Mouse (Mus musculus) gonadal fat pad, adult 2 months (tissue): ENCODE measurements around the gene Tmem203. TPM values are rescaled to one million over a fixed set of nuclear protein-coding genes. Genes with fewer than 3 reads are reported as not detected.

Source experiments
- DNase-seq: peaks from one replicate; pipeline ENCODE4 v3.0.0-alpha.2; 2012; ENCODE audit warnings: low read depth
- polyA plus RNA-seq: library from polyadenylated mRNA; depleted of rRNA; stranded (reverse); fragments of >200 nt; gene quantifications from 2 replicates; pipeline ENCODE4 v1.2.3, GENCODE M21; 2012

The Tmem203 gene
- polyA plus RNA-seq, 1 experiment: 63.3 TPM

- no peak for DNase-seq
Measured at GRCm38 (mm10) chr2:25263623-25264285, 8.5 kb downstream of the Tmem203 start.

- DNase-seq: no peak
Measured at GRCm38 (mm10) chr2:25264286-25264660, 9.0 kb downstream of the Tmem203 start.

GRCm38 (mm10) chr2:25264851-25265250 is 9.6 kb downstream of the Tmem203 start:
- no peak for DNase-seq

GRCm38 (mm10) chr2:25265897-25266656 is 10.8 kb downstream of the Tmem203 start:
- DNase-seq: no peak

GRCm38 (mm10) chr2:25266720-25267119 is 11.5 kb downstream of the Tmem203 start:
- no peak for DNase-seq

- DNase-seq: no peak
Measured at GRCm38 (mm10) chr2:25267241-25267640, 12.0 kb downstream of the Tmem203 start.

- no peak for DNase-seq
Measured at GRCm38 (mm10) chr2:25267746-25268309, 12.6 kb downstream of the Tmem203 start.

GRCm38 (mm10) chr2:25271827-25272511 is 16.7 kb downstream of the Tmem203 start, which contains the start of the genes Ssna1 and Anapc2:
Gene Ssna1 (minus strand): TSS chr2:25272438.
Gene Anapc2 (plus strand): TSS chr2:25272478.
- DNase-seq: peak; percentile 62

GRCm38 (mm10) chr2:25272515-25272914 is 17.3 kb downstream of the Tmem203 start:
- no peak for DNase-seq

GRCm38 (mm10) chr2:25273010-25273409 is 17.8 kb downstream of the Tmem203 start:
- DNase-seq: no peak

- no peak for DNase-seq
Measured at GRCm38 (mm10) chr2:25278928-25279882, 24.0 kb downstream of the Tmem203 start.

GRCm38 (mm10) chr2:25285551-25285950 is 30.3 kb downstream of the Tmem203 start:
- peak; percentile 89 for DNase-seq

GRCm38 (mm10) chr2:25286314-25286713 is 31.1 kb downstream of the Tmem203 start:
- no peak for DNase-seq

GRCm38 (mm10) chr2:25286837-25287636 is 31.8 kb downstream of the Tmem203 start:
- peak; percentile 66 for DNase-seq

- DNase-seq: no peak
Measured at GRCm38 (mm10) chr2:25287927-25288649, 32.8 kb downstream of the Tmem203 start, which contains the start of gene Tmem210. Gene Tmem210 (plus strand): TSS chr2:25288145.

GRCm38 (mm10) chr2:25288734-25289345 is 33.6 kb downstream of the Tmem203 start:
- DNase-seq: no peak

- DNase-seq: no peak
Measured at GRCm38 (mm10) chr2:25289651-25290050, 34.4 kb downstream of the Tmem203 start, which contains the start of gene Lrrc26. Gene Lrrc26 (plus strand): TSS chr2:25289915.

- no peak for DNase-seq
Measured at GRCm38 (mm10) chr2:25290101-25290815, 35.0 kb downstream of the Tmem203 start.
